Mouse (Mus musculus): ENCODE results near the gene Psmc3ip.

The Psmc3ip gene

DNA sequence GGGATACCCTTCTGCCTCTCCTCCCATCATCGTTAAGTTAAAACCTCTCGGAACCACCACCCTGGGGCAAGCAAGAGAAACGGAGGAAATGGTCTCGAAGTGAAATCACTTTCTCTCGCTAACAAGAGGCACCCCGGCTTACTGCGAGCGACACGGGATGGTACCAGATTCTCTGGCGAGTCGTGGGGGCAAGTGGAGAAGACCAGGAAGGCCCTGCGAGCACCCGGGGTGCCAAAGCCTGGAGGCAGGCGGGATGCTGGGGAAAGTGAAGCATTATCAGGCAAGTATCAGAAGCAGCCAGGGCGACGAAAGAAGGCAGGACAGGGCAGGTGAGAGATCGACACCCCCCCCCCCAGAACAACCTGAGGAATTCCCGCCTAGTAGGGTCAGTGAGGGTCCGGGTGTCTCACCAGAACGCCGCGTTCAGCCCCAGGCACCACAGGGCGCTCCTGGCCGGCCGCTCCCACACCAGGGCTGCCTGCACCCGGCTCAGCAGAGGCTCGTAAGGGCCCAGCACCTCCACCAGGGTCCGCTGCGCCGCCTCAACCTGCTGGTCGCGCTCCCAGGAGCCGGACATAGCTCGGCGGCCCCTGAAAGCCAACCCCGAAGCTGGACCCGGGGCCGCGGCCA, 24.0 kb upstream of the Psmc3ip start:
- no peak for DNase-seq (ENCODE audit: low read depth in 1 of 2, low spot score in 2 of 2)

DNA sequence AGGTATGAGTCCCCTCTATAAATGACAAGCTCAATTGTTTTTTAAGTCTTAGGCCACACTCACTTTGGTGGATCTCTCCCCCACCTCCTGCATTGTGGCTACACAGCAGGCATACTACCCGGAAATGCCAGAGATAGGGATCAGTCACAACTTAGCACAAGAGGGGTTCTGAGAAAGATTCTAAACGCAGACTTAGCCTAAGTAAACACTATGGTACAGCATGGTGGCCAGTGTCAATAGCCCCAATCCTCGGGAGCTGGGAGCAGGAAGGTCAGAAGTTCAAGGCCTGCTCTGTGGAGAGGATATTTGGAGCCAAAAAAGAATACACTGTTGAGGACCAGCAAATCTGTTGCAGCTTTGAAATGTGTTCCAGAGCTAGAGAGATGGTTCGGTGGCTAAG, 22.9 kb upstream of the Psmc3ip start:
- no peak for DNase-seq (ENCODE audit: low read depth in 1 of 2, low spot score in 2 of 2)

DNA sequence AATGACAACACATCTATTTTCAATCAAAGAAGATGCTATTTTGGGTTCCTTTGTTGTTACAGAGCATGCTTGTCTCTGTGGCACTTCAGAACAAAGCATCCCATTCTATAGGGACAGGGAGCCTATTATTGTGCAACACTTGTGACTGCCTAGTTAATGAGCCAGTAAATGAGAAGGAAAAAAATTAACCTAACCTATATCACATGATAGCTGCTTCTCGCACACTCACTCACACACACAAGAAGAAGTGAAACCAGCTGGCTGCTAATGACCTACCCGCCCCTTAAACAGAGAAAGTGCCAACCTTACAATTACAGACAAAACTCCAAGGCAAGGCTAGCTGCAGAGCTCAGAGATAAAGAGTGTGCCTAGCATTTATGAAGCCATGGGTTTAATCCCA, 20.3 kb upstream of the Psmc3ip start:
- DNase-seq (ENCODE audit: low read depth in 1 of 2, low spot score in 2 of 2) = peak; percentile 36 to 54

DNA sequence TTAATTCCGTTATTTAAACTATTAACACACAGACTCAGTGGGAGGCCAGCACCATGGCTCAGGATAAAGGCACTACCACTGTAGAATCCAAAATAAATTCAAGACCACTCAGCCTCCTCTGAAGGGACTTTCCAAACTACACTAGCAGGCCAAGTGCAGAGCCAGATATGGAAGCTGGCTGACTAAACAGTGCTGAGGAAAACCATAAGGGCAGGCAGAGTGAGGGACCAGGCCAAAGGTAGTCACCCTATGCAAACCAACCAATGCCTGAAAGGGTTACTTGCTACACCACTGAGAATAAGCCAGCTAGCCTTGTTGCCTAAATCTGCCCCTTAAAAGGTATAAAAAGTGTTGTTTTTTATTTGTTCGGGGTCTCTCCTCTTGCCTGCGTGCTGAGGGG, 16.9 kb upstream of the Psmc3ip start:
- DNase-seq (ENCODE audit: low read depth in 1 of 2, low spot score in 2 of 2) = no peak

GRCm38 (mm10) chr11:101111178-101111577, 15.9 kb upstream of the Psmc3ip start:
- DNase-seq (ENCODE audit: low read depth in 1 of 2, low spot score in 2 of 2) = no peak

GRCm38 (mm10) chr11:101110708-101111107, 15.5 kb upstream of the Psmc3ip start:
- no peak for DNase-seq (ENCODE audit: low read depth in 1 of 2, low spot score in 2 of 2)

- DNase-seq (ENCODE audit: low read depth in 1 of 2, low spot score in 2 of 2) = no peak
These were observed 14.1 kb upstream of the Psmc3ip start for GRCm38 (mm10) chr11:101109351-101109750.

DNA sequence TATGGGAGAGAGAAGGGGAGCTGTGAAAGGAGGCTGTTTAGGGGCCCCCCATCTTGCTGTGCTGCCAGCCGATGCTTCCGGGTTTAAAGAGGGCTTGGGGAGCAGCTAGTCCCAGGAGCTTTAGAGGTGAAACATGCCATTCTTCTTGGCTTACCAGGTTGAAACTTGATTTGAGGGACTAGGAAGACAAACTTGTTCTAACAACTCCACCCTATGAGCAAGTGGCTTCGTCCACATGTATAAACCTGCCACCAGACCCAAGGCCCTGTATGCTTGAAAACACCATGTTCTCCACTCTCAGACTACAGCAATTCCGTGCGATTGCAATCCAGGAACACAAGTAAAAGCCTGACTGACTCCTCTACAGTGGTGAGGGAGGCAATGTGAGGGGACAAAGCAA, 7.8 kb upstream of the Psmc3ip start:
- no peak for DNase-seq (ENCODE audit: low read depth in 1 of 2, low spot score in 2 of 2)

DNA sequence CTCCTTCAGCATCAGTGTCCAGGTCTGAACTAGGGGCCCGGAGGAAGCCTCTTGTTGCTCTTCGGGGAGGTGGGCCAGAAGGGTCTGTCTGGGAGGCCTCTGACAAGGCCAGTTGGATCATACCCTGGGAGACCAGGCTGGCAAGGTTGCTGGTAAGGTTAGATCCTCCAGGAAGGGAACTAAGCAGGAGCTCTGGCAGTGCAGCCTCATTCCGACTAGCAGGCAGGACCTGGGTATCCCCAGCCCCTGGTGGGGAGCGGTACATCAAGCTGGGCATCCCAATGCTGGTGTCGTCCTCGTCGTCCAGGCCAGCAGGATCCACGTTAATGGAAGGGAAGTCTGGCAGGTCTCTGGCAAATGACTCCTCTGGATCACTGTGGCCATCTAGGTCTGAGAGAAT, 3.0 kb upstream of the Psmc3ip start:
- DNase-seq (ENCODE audit: low read depth in 1 of 2, low spot score in 2 of 2) = no peak

DNA sequence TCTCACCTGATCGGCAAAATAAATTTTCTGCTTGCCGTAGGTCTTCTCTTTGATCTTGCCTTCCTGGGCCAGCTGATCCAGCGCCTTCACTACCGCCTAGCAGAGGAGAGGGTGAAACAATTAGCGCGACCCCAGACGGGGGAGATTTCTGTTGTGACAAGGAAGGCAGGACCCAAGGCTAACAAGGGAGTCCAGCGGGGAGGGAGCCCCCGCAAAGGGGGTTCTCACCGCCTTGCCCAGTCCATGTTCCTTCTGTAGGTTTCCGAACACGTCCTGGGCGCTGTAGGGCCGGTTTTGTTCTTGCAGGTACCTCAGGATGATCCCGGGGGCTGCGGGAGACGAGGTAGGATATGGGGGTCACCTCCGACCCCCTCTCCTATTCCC, 314 bp downstream of the Psmc3ip start:
- no peak for DNase-seq (ENCODE audit: low read depth in 1 of 2, low spot score in 2 of 2)

GRCm38 (mm10) chr11:101089931-101090330, 5.3 kb downstream of the Psmc3ip start:
- no peak for DNase-seq (ENCODE audit: low read depth in 1 of 2, low spot score in 2 of 2)

GRCm38 (mm10) chr11:101087682-101088055, 7.6 kb downstream of the Psmc3ip start:
- DNase-seq (ENCODE audit: low read depth in 1 of 2, low spot score in 2 of 2) = no peak

DNA sequence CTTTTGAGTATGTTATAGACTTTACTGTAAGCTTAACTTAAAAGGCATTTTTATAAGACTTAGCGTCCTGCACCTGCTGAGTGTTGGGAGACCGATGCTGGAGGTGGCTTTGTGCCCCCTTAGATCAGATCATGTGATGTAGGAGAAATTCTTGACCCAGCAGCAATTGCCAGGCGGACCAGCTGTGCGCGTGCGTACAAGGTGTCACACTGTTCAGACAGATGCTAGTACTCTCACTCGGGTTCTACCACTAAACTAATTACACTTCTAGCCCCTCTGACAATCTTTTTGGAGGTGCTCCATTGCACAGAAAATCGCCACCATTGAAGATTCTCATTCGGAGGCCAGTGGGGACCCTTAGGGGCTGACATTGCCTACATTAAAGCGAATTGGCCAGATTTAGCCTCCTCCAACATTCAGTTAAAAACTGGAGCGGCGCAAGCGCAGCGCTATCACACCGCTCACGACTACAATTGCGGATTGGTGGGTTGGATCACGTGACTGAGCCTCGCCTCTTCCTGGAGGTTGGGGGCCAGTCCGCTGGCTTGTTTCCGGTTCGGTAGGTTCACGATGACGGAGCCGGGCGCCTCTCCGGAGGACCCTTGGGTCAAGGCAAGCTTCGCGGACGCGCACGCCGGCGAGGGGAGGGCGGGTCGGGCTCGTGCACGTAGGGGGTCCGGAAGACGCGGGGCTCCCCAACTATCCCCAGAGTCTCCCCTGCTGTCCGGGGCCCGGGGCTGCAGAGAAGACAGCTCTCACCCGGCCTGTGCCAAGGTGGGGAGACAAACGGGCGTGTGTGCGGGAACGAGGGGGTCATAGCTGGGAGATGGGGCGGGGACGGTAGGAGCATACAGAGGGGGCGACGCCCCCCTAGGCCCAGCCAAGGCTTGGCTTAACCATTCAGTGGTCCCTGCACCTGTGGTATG, 8.2 kb downstream of the Psmc3ip start, which contains the start of gene Mlx:
Gene Mlx, plus strand, starts transcription at position 522 of the 926 bp plus-strand sequence.
- DNase-seq (ENCODE audit: low read depth in 1 of 2, low spot score in 2 of 2) = peak; percentile 61 to 73

DNA sequence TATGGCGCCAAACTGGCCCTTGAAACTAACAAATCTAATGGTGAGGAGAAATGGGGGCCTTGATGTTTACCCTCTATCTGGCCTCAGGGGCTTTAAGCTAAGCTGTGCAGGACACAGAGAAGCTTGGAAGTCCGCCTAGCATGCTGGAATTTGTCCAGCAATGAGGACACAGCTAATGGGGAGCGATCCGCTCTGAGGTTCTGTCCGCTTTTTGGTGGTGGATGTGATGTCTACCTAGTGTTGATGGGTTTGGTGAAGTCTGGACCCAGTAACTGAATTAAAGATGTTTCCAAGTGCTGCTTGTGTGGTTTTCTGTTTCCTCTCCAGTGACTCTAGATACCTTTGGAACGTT, 8.9 kb downstream of the Psmc3ip start:
- DNase-seq (ENCODE audit: low read depth in 1 of 2, low spot score in 2 of 2) = no peak

DNA sequence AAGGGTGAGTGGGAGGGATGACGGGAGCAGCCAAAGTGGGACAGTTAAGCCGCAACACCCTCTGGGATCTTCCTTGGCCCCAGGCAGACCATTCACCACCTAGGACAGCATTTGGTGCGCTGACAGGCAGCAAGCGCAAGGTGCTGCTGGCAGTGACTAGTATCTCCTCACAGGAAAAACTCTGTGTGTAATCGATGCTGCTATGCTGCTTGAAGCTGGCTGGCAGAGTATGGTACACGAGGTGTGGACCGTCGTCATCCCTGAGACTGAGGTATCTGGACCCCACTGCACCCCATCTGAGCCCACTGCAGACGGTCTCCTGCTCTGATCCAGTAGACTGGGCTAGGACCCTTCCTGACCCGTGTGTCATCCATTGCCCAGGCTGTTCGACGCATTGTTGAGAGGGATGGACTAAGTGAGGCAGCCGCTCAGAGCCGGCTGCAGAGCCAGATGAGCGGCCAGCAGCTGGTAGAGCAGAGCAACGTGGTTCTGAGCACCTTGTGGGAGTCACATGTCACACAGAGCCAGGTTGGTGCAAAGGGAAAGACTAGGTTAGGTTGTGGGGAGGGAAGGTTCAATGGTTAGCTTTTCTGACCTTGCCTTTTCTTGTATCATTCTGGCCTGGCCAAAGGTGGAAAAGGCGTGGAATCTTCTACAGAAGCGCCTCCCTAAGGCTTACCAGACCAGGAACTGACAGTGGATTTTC, 9.5 kb downstream of the Psmc3ip start:
- DNase-seq (ENCODE audit: low read depth in 1 of 2, low spot score in 2 of 2) = no peak

- DNase-seq (ENCODE audit: low read depth in 1 of 2, low spot score in 2 of 2) = no peak
These were observed 10.4 kb downstream of the Psmc3ip start for GRCm38 (mm10) chr11:101084811-101085210.

GRCm38 (mm10) chr11:101084246-101084645, 11.0 kb downstream of the Psmc3ip start:
- DNase-seq (ENCODE audit: low read depth in 1 of 2, low spot score in 2 of 2) = no peak

- DNase-seq (ENCODE audit: low read depth in 1 of 2, low spot score in 2 of 2) = no peak
These were observed 12.0 kb downstream of the Psmc3ip start for GRCm38 (mm10) chr11:101083083-101083697.

DNA sequence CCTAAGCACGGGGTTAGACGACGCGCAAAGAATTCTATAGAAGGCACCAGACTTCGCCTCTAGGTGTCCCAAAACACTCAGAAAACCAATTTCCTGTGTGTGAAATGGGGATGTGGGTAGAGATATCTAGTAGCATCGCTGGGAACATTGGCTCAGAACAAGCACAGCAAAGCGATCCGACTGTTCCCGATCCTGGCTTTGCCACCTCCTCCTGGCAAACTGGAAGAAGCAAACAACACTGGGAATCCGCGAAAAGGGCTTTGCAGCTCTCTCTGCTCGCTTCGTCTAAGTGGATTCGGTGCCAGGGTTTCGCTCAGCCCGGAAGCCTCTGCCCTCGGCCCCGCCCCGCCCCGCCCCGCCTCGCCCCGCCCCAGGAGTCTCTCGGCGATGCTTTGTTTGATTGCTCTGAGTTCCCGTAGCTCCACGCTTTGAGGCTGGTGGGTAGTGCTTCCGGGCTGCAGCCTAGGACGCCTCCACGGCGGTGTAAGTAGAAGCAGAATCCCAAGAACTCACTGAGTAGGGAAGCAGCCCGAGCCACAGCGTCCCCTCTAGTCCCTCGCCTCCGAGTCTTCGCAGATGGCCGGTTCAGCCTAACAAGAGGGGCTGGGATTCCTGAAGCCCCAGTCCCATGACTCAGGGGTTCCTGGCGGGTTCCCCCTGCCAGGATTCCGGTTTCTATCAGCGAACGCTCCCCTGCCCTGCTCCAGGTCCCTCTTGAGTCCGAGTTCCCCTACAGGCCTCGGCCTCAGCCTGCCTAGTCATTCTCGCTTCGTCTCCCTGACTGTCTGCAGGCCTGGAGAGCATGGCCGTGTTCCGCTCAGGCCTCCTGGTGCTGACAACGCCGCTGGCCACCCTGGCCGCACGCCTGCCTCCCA, 12.8 kb downstream of the Psmc3ip start, which contains the start of gene Coasy:
Gene Coasy, plus strand, starts transcription at position 358 of the 875 bp plus-strand sequence.
- peak; percentile 52 to 70 for DNase-seq (ENCODE audit: low read depth in 1 of 2, low spot score in 2 of 2)

DNA sequence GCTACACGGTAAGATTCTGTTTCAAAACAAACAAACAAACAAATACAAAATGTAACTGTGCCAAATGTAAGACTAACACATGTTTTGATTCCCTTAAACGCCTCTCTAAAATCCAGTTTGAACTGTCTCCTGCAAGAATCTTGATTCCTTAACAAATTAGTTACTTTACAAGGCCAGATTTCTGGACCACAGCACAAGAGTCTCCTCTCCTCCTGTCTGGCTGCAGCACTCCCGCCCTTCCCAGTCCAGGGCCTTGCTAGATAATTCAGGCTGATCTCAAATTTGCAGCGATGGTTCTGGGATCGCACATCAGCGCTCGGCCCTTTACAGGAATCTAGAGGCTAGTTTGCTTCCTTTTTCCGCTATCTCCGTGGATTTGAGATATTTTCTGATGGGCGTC, 13.6 kb downstream of the Psmc3ip start:
- no peak for DNase-seq (ENCODE audit: low read depth in 1 of 2, low spot score in 2 of 2)
